Mouse (Mus musculus) monocyte, adult 2 months (primary cell): Measurements from ENCODE around the gene F2rl2.

Experiments
- DNase-seq, 2 experiments: peaks; one replicate each; pipeline ENCODE4 v3.0.0; 2022; ENCODE audit warnings: low spot score in 2 of 2, low read depth in 1 of 2

F2rl2 gene

GRCm38 (mm10) chr13:95697874-95698273, 1.2 kb downstream of the F2rl2 start:
- no peak for DNase-seq

- no peak for DNase-seq
Measured at GRCm38 (mm10) chr13:95703376-95703775, 6.7 kb downstream of the F2rl2 start.

- DNase-seq, result no peak
Measured at GRCm38 (mm10) chr13:95705589-95705988, 8.9 kb downstream of the F2rl2 start.

- DNase-seq, result no peak
Measured at GRCm38 (mm10) chr13:95712054-95712453, 15.4 kb downstream of the F2rl2 start.

GRCm38 (mm10) chr13:95712570-95713268, 16.1 kb downstream of the F2rl2 start:
- DNase-seq, result no peak

- DNase-seq, result no peak
Measured at GRCm38 (mm10) chr13:95714271-95714975, 17.8 kb downstream of the F2rl2 start.

- DNase-seq, result no peak
Measured at GRCm38 (mm10) chr13:95715356-95715755, 18.7 kb downstream of the F2rl2 start.

- peak in 1 of 2 experiments; percentile 7 for DNase-seq
Measured at GRCm38 (mm10) chr13:95719320-95720232, 22.9 kb downstream of the F2rl2 start.

GRCm38 (mm10) chr13:95730491-95730890, 33.8 kb downstream of the F2rl2 start:
- no peak for DNase-seq

GRCm38 (mm10) chr13:95739651-95740050, 43.0 kb downstream of the F2rl2 start:
- DNase-seq, result no peak

GRCm38 (mm10) chr13:95741813-95742689, 45.4 kb downstream of the F2rl2 start:
- DNase-seq, result no peak

- no peak for DNase-seq
Measured at GRCm38 (mm10) chr13:95742881-95743466, 46.3 kb downstream of the F2rl2 start.

- no peak for DNase-seq
Measured at GRCm38 (mm10) chr13:95745451-95745850, 48.8 kb downstream of the F2rl2 start.

- no peak for DNase-seq
Measured at GRCm38 (mm10) chr13:95746509-95746908, 49.9 kb downstream of the F2rl2 start.

GRCm38 (mm10) chr13:95747101-95747500, 50.4 kb downstream of the F2rl2 start:
- no peak for DNase-seq

GRCm38 (mm10) chr13:95747541-95747940, 50.9 kb downstream of the F2rl2 start:
- no peak for DNase-seq
